Mouse (Mus musculus): ENCODE measurements at regions not wholly inside any gene's neighbourhood (a gene's known extent, or its start where the extent isn't known, plus 50 kb on each side); places are given as distances from the start of the nearest gene placed in this dataset.

DNA sequence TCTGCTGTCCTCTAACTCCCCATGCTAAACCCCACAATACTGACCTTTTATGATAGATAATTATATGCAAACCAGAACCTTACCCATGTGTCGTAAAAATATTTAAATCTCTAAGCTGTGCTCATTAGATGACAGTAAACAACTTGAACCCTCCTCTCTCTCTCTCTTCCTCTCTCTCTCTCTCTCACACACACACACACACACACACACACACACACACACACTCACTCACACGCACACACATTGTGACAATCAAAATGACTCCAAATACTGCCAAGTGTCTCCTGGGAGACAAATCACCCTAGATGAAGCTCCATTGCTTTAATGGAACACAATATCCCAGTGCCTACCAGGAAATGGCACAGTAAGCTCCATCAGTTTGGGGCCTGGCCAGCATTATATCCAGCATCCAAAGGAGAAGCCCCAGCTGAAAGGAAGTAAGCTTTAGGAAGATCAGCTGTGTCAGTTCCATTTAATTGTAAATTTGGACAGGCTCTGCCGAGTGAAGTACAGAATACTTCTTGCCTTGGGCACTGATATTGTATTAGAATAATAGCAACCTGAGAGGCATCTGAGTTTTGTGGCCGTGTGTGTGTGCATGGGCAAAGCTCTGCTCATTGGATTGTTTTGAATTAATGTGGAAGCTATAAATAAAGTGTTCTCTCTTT lies 220.7 kb downstream of the Fam84b start:
- TF ChIP-seq CTCF (IDR thresholded peaks at IDR 0.05; ENCODE audit: low read depth): no peak
- TF ChIP-seq EP300 (IDR thresholded peaks at IDR 0.05; ENCODE audit: low read depth): no peak
